Mouse (Mus musculus) erythroblast, embryonic 14.5 days (primary cell): ENCODE measurements around the gene P2rx7.

Experiments used
- GATA1 ChIP-seq: IDR thresholded peaks from 2 replicates; pipeline ENCODE4 v1.6.1; 2012; ENCODE audit warnings: low read length, inconsistent platforms, mixed read lengths
- TAL1 ChIP-seq: IDR thresholded peaks from 3 replicates; pipeline ENCODE4 v1.6.1; 2012; ENCODE audit warnings: low read length, inconsistent platforms, mixed read lengths

- TF ChIP-seq TAL1 (no peak), GATA1 (no peak)
Observed at GRCm38 (mm10) chr5:122644111-122644607, 448 bp downstream of the P2rx7 start.
